12 mouse cellular contexts compared by ENCODE assay signal in genomic region chr16:72678450-72678849, GRCm38 (mm10).
DNase-seq lines count a peak whose midpoint lies in the region; ATAC-seq lines count a peak whose summit lies in the region.
"Had no signal": no experiment of that assay in that cellular context is flagged by ENCODE, and none has a peak within 500 bp of the region (broad histone marks: within the 10 kb centered on the region; RNA-seq: fewer than 3 reads in every experiment).

No protein-coding gene starts in this region.

- H3K9ac ChIP-seq in hindbrain, embryonic 15.5 days: no peak overlapping the region
- H3K9ac ChIP-seq: embryonic facial prominence, embryonic 13.5 days had no signal

- no peaks in the 10 kb centered on the region for H3K27me3 ChIP-seq in hindbrain, embryonic 15.5 days
- H3K27me3 ChIP-seq: embryonic facial prominence, embryonic 13.5 days; Patski had no signal

- peak; percentile 21 to 26 for DNase-seq in cerebellum, postnatal 10 days
- DNase-seq in cerebellum, adult 11-12 months: no peak
- peak; percentile 71 for DNase-seq in embryo, embryonic 11 days
- DNase-seq in neural tube, embryonic 10.5 days (ENCODE audit: extremely low spot score, low spot score): peak; percentile 62
- no peak for DNase-seq in urinary bladder, adult 2 months (ENCODE audit: low spot score)
- DNase-seq in right cerebral cortex, postnatal 10 days (ENCODE audit: low spot score in 2 of 2): no peak
- DNase-seq: kidney, adult 18-20 months had no signal

- H3K4me2 ChIP-seq in hindbrain, embryonic 15.5 days: peak overlapping the region; percentile 46
- H3K4me2 ChIP-seq: embryonic facial prominence, embryonic 13.5 days had no signal

- H3K4me1 ChIP-seq in hindbrain, embryonic 15.5 days (replicated peaks): peaks cover 25% of the 10 kb centered on the region

- H3K27ac ChIP-seq in hindbrain, embryonic 15.5 days (replicated peaks): peak overlapping the region; percentile 30; the same call in 1 of the 2 replicates
- H3K27ac ChIP-seq: embryonic facial prominence, embryonic 13.5 days had no signal

- peak overlapping the region; percentile 13; the same call in 1 of the 2 replicates for H3K4me3 ChIP-seq in hindbrain, embryonic 15.5 days
- H3K4me3 ChIP-seq: embryonic facial prominence, embryonic 13.5 days had no signal

- WGBS in hindbrain, embryonic 15.5 days: 7% methylated on average over 13 of the region's 13 CpGs

- no peaks in the 10 kb centered on the region for H3K36me3 ChIP-seq in hindbrain, embryonic 15.5 days
- H3K36me3 ChIP-seq: embryonic facial prominence, embryonic 13.5 days had no signal

- H3K9me3 ChIP-seq in hindbrain, embryonic 15.5 days: no peaks in the 10 kb centered on the region
- H3K9me3 ChIP-seq: embryonic facial prominence, embryonic 13.5 days had no signal

- ATAC-seq in hindbrain, embryonic 15.5 days (ENCODE audit: low FRiP score, low read depth): 0 out of 2 replicates have a peak, but pooled peaks have one; percentile 36
- no peak for ATAC-seq in megakaryocyte, adult 5-6 weeks (ENCODE audit: poor library complexity, severe bottlenecking)
- ATAC-seq: CD4-positive, CD25-positive, alpha-beta regulatory T cell, adult 4 months; Patski had no signal

Comparison
In these comparisons a context has a peak if more than half of its experiments do, and no peak if none do; other contexts are left out.
1. DNase-seq: peak in cerebellum, postnatal 10 days (2 of 2), embryo, embryonic 11 days (single experiment) and neural tube, embryonic 10.5 days (single experiment); none in cerebellum, adult 11-12 months (single experiment), urinary bladder, adult 2 months (single experiment) and right cerebral cortex, postnatal 10 days (0 of 2).